Mouse (Mus musculus): ENCODE results near the gene Plcd4. TPM values are rescaled to one million over a fixed set of nuclear protein-coding genes. Genes with fewer than 3 reads are reported as not detected.

Gene Plcd4
- total and polyA plus RNA-seq, 3 experiments: 0.15 to 0.77 TPM; not detected in 1

GRCm38 (mm10) chr1:74584616-74585398 is 42.1 kb downstream of the Plcd4 start:
- no peak for DNase-seq (ENCODE audit: low read depth, low spot score)
- Histone ChIP-seq H3K9me3 (replicated peaks; ENCODE audit: insufficient read depth, low read length) (no peaks in the 10 kb centered on the region), H3K4me3 (ENCODE audit: control insufficient read depth in 1 of 2, insufficient read depth in 1 of 2, low read depth in 2 of 2, low read length in 2 of 2) (peak overlapping the region in 1 of 2 experiments; percentile 51; a peak in 3 of 4 replicates), H3K36me3 (ENCODE audit: control insufficient read depth in 1 of 2, insufficient read depth in 2 of 2, low read length in 2 of 2) (peaks cover 27 to 37% of the 10 kb centered on the region in 2 experiments), H3K27me3 (ENCODE audit: control insufficient read depth in 1 of 2, insufficient read depth in 2 of 2, low read length in 2 of 2) (no peaks in the 10 kb centered on the region), H3K79me2 (ENCODE audit: control insufficient read depth, insufficient read depth, low read length, poor library complexity) (peaks cover 41% of the 10 kb centered on the region), H3K27ac (ENCODE audit: control insufficient read depth, low read depth, low read length) (peak overlapping the region; percentile 85), H3K4me1 (ENCODE audit: control insufficient read depth in 1 of 2, insufficient read depth in 2 of 2, low read length in 2 of 2) (peaks cover 25 to 30% of the 10 kb centered on the region in 2 experiments), H3K9ac (ENCODE audit: control insufficient read depth, low read depth, low read length, poor library complexity, severe bottlenecking) (peak overlapping the region; percentile 22)
- TF ChIP-seq MEF2A (IDR thresholded peaks at IDR 0.05; ENCODE audit: extremely low read depth, insufficient replicate concordance, low read depth, low read length, poor library complexity, severe bottlenecking) (peak; percentile 66; the same call in 1 of the 2 replicates), KAT2A (conservative IDR thresholded peaks at IDR 0.05; ENCODE audit: low read depth, low read length) (peak; percentile 41), HCFC1 (IDR thresholded peaks at IDR 0.05; ENCODE audit: low read depth, low read length) (peak; percentile 49; the same call in 1 of the 2 replicates), RCOR1 (IDR thresholded peaks at IDR 0.05; ENCODE audit: low read depth, low read length) (peak; percentile 56; the same call in 1 of the 2 replicates), NELFE (IDR thresholded peaks at IDR 0.05; ENCODE audit: low read depth, low read length) (no peak), ETS1 (IDR thresholded peaks at IDR 0.05; ENCODE audit: low read depth, low read length) (peak; percentile 76), BHLHE40 (IDR thresholded peaks at IDR 0.05; ENCODE audit: borderline replicate concordance, low read depth, low read length) (no peak), MAX (IDR thresholded peaks at IDR 0.05; ENCODE audit: low read length) (0 out of 2 replicates have a peak, but pooled peaks have one; percentile 15), TAL1 (IDR thresholded peaks at IDR 0.05; ENCODE audit: low read length) (peak; percentile 87), UBTF (IDR thresholded peaks at IDR 0.05; ENCODE audit: borderline replicate concordance, insufficient read depth, low read depth, low read length) (no peak), MYC (IDR thresholded peaks at IDR 0.05; ENCODE audit: low read depth, low read length) (no peak), POLR2AphosphoS5 (IDR thresholded peaks at IDR 0.05; ENCODE audit: borderline replicate concordance, low read depth, low read length) (no peak), EP300 (IDR thresholded peaks at IDR 0.05; ENCODE audit: low read depth in 1 of 2, low read length in 2 of 2) (peak; percentile 93), GATA1 (IDR thresholded peaks at IDR 0.05; ENCODE audit: low read depth, low read length) (peak; percentile 95), ZMIZ1 (IDR thresholded peaks at IDR 0.05; ENCODE audit: low read depth, low read length) (no peak), TBP (IDR thresholded peaks at IDR 0.05; ENCODE audit: low read depth, low read length) (0 out of 2 replicates have a peak, but pooled peaks have one; percentile 7), SIN3A (IDR thresholded peaks at IDR 0.05; ENCODE audit: low read length) (peak; percentile 76), MAZ (IDR thresholded peaks at IDR 0.05; ENCODE audit: low read depth, low read length) (0 out of 2 replicates have a peak, but pooled peaks have one; percentile 39), MAFK (IDR thresholded peaks at IDR 0.05; ENCODE audit: borderline replicate concordance, low read depth, low read length) (no peak; the same call in 1 of the 2 replicates), TCF12 (IDR thresholded peaks at IDR 0.05; ENCODE audit: low read depth, low read length) (peak; percentile 97)
